Mouse (Mus musculus) kidney, adult 9 months (tissue): ENCODE measurements around the gene Ect2.

Experiments
- DNase-seq: peaks from one replicate; pipeline ENCODE4 v3.0.0; 2022

Gene Ect2

DNA sequence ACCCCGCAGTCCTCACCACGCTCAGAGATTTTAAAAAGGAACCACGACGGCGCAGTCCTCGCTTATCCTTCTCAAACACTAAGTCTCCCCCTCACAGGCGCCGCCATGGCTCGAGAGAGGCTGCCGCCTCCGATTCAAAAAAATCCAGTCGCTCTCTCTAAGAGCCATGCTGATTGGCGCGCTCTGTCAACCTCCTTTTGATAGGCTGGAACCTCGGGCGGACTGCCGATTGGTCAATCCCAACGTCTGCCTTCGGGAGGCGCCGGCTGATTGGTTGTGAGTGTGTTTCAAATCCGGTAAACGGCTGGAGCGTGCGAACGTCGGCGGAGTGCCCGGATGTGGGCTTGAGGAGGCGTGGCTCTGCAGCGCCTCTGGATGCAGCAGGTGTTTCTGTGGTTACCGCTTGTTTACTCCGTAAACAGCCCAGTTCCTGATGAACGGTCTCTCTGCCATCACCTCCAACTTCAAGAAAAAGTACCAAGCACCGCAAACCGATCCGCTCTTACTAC lies at the start of gene Ect2:
Gene Ect2 (minus strand): TSS at position 178 of the 509 bp plus-strand sequence.
- DNase-seq, result peak; percentile 100

- DNase-seq, result no peak
Measured at GRCm38 (mm10) chr3:27201728-27202411, 48.2 kb upstream of the Ect2 start.

DNA sequence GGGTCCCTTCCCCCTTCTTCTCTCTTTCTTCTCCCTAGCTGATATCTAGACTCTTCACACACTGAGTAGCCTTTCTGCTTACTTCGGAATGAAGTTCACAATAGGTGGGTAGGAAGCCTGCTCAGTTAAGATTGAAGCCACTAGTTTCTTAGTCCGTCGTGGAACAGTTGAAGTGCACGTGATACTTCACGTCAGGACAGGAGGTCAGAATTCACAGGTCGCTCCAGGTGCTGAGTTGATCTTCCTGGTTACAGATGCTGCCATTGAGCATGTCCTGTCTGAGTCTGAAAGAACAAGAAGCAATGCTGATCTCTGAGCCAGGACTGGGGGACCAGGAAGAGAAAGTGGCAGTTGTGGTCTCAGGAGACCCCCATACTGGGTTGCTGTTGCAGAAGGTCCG lies 45.4 kb upstream of the Ect2 start:
- DNase-seq, result peak; percentile 69

DNA sequence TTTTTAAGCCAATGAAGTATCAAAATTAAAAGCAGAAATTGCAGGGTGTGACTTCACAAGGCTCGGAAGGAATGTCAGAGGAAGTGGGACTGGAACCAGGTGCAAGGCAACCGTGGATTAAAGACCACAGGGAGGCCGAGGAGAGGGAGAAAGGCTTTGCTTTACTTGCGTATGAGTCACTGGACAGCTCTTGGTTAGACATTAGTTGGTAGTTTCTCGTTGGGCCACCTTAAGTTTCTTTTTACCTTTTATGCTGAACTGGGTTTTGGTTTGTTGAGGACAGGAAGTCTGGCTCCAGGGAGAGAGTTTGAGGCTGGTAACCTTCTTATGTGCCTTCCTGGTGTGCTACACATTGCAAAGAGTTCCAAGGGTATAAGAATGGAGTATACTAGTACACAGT lies 44.1 kb upstream of the Ect2 start:
- DNase-seq, result no peak

DNA sequence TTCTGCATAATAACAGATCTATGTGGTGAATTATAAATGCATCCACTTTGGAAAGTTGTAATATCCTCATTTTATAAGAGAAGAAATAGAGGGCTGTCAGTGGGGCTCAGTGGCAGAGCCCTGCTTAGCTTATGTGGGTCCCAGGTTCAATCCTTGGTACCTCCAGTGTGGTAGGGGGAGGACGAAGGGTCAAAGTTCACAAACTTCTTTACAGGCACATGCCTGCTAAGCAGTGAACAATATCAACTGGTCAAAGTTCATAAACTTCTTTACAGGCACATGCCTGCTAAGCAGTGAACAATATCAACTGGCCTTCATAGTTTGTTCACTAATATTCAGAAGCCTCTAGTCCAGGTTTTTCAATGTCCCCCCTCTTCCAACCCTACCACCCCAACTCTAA lies 42.9 kb upstream of the Ect2 start:
- DNase-seq, result peak; percentile 88

DNA sequence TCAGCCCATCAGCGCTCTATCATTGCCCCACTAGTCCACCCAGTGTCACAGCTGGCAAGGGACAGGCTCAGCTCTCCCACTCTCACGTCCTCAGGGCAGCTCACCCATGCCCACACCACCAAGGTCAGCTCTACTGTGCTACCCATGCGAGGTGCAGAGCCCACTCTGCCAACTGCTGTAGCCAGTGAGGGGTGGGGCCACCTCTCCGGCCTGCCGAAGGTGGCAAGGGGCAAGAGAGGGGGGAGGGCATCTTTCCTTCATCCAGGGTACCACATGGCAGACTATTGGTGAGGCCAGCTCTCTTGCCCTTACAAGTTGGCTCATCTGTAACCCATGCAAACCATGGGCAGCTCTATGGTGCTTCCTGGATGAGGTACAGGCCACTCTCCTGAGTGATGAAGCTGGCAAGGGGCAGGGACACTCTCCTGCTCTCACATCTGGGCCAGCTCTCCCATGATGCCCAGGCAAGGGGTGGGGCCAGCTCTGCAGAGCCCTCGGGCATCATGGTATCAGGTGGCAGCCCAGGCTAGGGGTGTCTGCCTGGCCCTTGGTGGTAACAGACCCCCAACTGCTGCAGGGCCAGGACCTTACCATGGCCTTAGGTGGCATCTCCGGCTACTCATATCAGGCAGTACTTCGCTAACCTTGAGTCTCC lies 42.0 kb upstream of the Ect2 start:
- DNase-seq, result no peak

DNA sequence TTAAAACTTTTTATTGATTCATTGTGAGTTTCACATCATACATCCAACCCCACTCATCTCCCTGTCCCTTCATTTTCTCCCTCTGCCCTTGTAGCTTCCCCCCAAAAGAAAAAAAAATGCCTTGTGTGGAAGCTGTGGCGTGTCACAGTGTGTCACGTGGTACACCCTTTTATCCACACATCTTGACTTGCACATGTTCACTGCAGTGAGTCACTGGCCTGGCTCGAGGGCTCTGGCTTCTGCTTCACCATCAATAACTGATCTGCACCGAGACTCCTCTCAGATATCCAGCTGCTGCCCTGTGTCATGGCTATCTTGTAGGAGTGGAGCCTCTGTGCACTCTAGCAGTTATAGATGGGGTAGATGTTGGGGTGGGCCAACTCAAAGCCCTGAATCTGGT lies 41.5 kb upstream of the Ect2 start:
- no peak for DNase-seq

GRCm38 (mm10) chr3:27193844-27194317 lies 40.2 kb upstream of the Ect2 start:
- DNase-seq, result peak; percentile 80

DNA sequence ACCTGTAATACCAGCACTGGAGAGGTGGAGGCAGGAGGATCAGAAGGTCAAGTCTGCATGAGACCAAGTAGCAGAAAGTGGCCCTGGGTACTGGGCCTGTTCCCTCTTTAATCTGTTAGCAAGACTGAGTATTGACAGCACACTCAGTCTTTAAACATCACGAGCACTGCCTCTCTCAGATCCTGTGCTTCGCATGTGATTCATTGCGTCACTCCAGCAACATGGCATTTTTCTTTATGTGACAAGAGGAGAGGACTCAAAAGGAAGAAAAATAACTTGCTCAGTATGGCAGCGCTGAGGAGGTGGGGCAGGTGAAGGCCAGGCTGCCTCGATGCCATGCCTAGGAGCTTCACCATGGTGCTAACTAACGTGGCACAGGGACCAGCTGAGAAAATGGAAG lies 38.2 kb upstream of the Ect2 start:
- DNase-seq, result no peak

DNA sequence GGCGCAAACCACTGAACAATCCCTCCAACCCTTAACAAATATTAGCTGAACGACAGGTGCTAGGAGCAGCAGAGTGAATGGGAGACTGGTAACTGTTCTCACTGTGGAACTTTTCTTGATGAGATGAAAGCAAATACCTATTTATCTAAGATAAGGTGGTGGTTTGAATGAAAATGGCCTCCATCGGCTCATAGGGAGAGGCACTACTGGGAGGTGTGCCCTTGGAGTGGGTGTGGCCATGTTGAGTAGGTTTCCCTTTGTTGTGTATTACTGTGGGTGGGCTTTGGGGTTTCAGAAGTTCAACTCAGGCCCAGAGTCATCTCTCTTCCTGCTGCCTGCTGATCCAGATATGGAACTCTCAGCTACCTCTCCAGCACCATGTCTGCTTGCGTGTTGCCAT lies 37.2 kb upstream of the Ect2 start:
- DNase-seq, result no peak

GRCm38 (mm10) chr3:27189320-27190261 lies 35.9 kb upstream of the Ect2 start:
- DNase-seq, result peak; percentile 92

- peak; percentile 88 for DNase-seq
Measured at GRCm38 (mm10) chr3:27188386-27188785, 34.7 kb upstream of the Ect2 start.

DNA sequence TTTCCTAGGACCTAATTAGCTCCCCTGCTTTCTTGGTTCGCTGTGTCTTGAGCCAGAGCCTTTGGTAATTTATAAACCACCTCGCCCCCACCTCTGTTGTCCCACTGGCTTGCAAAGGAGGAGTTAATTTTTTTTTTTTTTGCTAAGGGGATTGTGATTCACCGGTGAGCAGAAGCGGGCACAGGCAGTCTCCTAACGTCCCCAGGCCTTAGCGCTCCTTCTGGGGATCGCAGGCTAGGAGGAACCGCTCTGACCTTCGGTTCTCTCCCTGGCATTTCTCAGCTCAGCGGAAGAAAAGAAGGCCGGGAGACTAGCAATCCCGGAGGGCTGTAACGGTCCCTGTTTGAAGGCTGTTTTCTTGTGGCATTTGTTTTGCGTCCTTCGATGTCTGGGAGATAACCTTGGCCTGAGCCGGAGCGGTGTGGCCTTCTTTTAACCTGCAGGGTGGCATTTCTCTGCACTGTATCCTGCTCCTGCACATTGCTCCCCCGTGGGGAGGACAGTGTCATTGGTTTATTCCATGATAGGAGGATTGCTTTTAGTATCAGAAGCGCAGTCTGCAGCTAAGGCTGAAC lies 30.0 kb upstream of the Ect2 start:
- DNase-seq, result peak; percentile 91

GRCm38 (mm10) chr3:27182733-27183600 lies 29.3 kb upstream of the Ect2 start, which contains the start of gene Nceh1:
Gene Nceh1, plus strand, starts transcription at chr3:27182965.
- peak; percentile 98 for DNase-seq

- no peak for DNase-seq
Measured at GRCm38 (mm10) chr3:27179711-27180110, 26.0 kb upstream of the Ect2 start.

- no peak for DNase-seq
Measured at GRCm38 (mm10) chr3:27170257-27170656, 16.6 kb upstream of the Ect2 start.

DNA sequence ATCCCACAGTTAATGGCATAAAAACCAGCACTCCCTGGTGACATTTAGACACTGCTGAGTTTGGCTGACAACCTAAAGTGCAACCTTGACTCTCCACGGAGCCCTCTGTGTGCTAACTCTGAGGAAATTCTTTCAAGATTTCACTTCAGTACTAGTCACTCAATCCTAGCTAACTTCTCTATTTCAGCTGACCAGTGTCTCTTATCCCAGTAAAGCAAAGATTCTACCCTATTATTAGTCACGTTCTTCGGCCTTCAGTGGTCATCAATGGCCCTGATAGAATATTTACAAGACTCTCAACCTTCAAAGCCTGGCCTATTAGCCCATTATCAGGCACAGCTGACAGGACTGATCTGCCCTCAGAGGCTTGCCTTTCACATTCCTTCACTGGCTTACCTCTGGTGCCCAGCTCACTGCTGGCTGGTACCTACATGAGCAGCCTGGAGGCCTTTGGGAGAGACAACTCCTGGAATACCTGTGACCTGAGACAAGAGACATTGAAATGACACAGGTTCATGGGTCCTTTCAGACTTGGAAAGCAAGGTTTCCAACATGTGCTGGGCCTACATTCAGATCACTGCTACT lies 11.9 kb upstream of the Ect2 start:
- DNase-seq, result no peak

GRCm38 (mm10) chr3:27162410-27162804 lies 8.7 kb upstream of the Ect2 start:
- DNase-seq, result no peak

- DNase-seq, result peak; percentile 54
Measured at GRCm38 (mm10) chr3:27161645-27162409, 8.1 kb upstream of the Ect2 start.

DNA sequence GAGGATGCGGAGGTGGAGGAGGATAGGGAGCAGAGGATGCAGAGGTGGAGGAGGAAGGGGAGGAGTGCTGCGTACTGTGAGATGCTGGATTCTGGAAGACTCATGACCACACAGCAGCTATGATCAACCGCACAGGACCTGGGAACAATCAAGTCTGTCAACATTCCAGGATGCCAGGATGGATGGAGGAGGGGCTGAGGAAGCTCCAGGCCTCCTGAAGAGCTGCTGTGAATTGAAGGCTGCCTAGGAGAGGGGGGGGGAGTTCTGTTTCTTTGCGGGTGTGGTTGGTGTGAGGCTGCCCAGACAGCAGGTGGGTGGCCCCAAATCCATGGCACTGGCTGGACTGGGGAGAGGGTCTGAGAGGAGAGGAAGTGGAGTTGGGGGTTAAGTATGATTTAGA lies 5.2 kb upstream of the Ect2 start:
- DNase-seq, result no peak

DNA sequence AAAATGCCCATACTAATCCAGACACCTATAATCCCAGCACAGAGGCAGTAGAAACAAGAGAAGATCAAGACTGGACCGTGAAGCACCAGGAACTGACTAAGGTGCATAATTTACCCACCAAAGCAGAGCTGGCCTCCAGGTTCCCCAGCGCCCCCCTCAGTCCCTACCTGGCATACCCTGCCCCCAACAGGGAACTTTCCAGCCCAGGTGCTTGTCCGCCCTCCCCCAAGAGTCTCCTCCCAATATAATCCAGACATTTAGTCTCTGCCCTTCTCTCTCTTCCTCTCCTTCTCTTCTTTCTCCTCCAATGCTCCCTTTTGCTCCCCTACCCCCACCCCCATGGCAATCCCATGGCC lies 2.9 kb upstream of the Ect2 start:
- DNase-seq, result no peak
